Mouse (Mus musculus) kidney, adult 8-10 months (tissue): Measurements from ENCODE around the gene Ptrh2.

ENCODE experiments used
- DNase-seq, 2 experiments: peaks; one replicate each; pipeline ENCODE4 v3.0.0; 2022

Gene Ptrh2

GRCm38 (mm10) chr11:86671041-86671675 is 12.6 kb upstream of the Ptrh2 start:
- DNase-seq = no peak

DNA sequence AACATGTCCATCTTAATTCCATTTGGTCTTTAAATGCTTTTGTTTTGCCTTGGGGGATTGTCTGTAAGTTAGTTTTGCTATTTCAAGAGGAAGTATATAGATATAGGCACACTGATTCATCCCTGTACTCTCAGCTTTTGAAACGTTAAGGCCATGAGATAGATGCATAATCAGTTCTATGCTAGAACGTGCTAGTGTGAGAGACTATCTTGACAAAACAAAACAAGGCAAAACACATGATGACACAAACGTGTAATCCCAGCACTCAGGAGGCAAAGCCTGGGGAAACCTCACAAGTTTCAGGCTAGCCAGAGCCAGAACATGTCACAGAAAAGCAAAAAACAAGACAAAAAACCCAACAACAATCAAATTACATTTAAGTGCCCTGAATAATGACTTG is 11.0 kb upstream of the Ptrh2 start:
- DNase-seq = no peak

DNA sequence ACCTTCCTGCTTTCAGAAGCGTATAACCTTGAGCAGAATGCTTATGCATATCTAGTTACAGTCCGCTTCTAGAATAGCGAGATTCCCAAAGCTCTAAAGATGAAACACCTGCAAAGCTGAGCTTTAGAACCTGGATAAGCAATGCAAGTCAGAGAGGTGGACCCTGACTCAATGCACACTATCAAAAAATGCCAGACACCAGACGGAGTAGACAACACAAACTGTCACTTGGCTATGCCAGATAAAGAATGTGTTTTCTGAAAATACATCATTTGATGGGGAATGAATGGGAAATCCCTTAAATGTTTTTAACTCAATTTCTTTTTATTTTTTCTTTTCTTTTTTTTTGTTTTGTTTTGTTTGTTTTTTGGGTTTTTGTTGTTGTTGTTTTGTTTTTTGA is 8.3 kb upstream of the Ptrh2 start:
- DNase-seq = no peak

- DNase-seq = peak; percentile 60 to 71
Measured at GRCm38 (mm10) chr11:86678957-86679356, 4.8 kb upstream of the Ptrh2 start.

DNA sequence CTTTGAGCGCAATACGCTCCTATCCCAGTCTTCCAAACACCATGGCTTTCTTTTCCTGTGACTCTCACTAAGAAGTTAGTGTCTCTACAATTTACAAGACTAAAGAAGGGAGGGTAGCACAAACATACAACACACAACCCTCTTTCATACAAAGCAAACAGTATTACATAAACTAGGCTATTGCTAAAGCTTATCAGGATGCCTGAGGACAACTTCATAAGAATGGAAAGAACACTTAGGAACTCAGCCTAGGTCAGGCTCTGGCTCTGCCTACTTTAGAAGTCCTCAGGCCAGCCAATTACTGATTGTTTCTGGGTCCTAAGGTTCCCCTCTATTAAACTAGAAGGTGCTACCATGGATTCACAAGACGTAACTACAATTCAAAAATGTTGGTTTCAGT is 3.1 kb upstream of the Ptrh2 start:
- DNase-seq = no peak

GRCm38 (mm10) chr11:86681423-86681822 is 2.4 kb upstream of the Ptrh2 start:
- no peak for DNase-seq

GRCm38 (mm10) chr11:86682861-86683260 is 924 bp upstream of the Ptrh2 start:
- DNase-seq = no peak

DNA sequence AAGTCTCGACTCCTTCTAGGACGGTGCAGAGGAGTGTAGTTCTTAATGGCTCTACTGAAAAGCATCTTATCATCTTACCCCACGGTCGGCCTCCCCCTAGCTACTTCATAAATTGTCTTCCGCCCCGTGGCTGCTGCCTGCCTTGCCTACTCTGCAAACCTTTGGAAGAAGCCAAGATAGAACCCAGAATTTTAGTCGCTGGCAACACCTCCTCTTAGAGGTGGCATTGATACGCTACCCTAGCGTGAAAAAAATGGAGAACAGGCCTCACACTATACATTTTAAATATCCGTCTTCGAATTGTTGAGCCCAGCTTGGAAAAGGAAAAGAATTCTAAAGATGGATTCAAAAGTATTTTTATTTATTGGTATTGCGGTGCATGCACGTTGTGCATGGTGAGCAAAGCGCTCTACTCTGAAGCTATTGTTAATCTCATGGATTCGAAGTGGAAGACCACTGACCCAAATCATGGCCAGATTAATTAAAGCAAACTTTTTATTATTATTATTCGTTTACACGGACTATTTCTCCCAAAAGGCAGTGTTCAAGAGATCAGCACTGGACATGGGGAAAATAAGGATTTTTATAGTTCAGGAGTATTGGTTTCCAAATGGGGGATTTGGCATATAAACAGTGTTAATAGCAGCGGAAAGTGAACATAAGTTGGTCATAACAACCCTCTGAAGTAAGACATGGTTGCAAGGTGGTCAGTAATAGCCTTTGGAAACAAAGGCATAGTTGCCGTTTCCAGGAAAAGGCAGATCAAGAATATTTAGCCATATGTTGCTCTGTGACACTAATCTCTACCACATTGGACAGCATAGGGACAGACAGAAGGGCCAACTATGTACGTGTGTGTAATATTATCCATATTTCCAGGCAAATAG is 584 bp downstream of the Ptrh2 start:
- no peak for DNase-seq

DNA sequence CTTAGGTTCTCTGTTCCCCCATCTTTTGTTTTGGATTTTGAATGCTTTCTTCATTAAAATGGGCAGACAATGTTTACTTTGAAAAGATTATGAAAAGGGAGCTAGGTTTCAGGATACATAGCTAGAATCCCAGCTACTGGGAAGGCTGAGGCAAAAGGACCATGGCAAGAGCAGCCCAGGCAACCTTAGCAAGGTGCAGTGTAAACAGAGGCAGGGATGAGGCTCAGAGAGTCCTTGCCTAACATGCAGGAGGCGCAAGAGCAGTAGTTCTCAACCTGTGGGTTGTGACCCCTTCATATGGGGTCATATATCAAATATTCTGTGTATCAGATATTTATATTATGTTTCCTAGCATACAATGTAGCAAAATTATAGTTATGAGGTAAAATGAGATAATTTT is 1.6 kb downstream of the Ptrh2 start:
- DNase-seq = no peak

GRCm38 (mm10) chr11:86690383-86690782 is 6.6 kb downstream of the Ptrh2 start:
- no peak for DNase-seq

DNA sequence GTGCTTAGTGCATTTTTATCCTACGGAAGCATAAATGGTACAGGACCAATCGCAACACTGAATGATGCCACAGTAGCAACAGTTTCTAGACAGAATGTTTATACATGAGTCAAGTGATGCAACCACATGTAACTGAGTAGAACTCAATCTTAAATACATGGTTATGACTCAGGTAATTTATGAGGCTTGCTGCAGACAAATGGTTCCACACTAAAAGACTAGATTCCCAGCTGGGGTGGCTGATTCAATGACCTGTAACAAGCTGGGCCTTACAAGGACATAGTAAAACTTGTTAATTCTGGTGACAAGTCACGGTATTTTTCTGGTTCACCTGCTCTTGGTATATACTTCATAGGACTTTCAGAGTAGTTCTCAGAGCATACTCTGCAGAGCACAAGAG is 7.7 kb downstream of the Ptrh2 start:
- DNase-seq = no peak

DNA sequence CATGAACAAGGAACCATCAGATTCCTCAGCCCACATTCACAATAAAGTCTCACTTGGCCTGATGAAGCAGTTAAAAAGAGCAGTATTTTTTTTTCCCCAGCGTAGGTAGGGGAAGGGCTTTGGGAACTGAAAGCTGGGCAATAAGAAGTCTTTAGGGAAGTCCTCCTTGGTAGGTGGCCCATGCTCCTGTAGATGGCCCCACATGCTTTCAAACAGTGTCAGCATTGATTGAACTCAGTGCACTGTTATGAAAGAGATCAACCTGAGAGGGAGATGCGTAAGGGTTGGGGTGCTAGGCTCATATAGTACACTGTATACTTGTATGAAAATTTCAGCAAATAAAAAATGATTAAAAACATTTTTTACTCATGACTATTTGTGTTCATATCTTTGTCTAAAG is 8.2 kb downstream of the Ptrh2 start:
- no peak for DNase-seq

DNA sequence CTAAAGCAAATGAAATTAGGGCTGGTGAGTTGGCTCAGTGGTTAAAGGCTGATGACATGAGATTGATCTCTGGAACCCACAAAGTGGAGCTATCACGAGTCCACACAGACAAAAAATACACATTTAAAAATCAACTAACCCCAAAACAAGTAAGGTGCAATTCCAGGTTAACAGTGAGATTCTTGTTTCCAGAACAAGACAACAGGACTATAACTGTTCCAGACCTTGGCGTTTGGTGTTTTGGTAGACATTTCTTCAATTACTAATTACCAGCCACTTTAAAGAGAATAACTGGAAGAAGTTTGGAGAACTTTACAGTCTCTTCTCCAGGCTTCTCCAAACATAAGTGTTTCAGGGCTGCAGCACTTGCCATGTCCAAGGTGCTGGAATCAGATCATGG is 8.8 kb downstream of the Ptrh2 start:
- no peak for DNase-seq

- DNase-seq = no peak
Measured at GRCm38 (mm10) chr11:86695461-86695860, 11.7 kb downstream of the Ptrh2 start.

- no peak for DNase-seq
Measured at GRCm38 (mm10) chr11:86701151-86701550, 17.4 kb downstream of the Ptrh2 start.

GRCm38 (mm10) chr11:86714606-86715005 is 30.8 kb downstream of the Ptrh2 start:
- DNase-seq = no peak

DNA sequence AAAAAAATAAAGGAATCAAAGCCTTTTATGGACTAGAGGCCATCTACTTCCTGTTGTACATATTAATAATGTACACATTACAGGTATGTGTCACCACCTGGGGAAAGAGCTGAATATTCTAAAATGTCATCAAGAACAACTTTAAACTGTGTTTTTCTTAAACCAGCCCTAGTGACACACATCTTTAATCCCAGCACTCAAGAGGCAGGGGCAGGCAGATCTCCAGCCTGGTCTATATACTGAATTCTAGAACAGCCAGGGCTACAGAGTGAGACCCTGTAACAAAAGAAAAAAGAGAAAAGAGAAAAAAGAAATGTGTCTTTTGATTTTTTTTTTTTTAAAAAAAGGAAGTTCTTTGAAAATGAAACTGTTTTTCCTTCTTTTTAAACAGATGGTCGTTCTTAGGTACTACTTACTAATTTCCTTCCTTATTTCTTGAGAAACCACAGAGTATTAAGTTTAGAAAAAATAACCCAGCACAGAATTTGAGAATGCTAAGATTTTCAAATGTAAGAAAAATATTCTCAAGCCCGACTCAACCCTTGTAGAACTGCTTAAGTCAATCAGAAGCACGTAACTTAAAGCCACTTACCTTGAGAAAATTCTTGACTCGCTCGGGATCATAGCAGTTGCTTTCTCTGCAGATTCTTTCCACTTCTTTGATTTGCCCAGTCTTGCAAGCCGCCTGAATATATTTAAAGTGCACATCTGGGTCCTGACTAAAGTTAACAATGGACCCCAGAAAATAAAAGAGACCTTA is 33.7 kb downstream of the Ptrh2 start:
- no peak for DNase-seq

DNA sequence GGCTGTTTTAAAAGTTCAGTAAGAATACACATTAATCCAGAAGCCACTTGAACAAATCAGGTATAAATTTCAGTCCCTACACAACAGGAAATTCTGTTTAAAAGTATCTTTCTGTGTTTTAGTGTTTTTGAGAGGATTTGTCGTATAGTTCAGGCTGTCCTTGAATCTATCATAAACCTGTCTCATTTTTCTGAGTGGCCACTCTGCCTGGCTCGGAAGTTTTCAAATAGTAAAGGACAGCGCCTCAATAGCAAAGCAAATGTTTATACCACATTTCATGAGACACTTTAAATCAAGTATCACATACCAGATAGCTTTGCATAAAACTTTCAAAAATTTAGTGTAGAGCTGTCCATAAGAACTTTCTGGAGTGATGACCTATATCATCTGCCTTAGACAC is 34.6 kb downstream of the Ptrh2 start:
- no peak for DNase-seq

GRCm38 (mm10) chr11:86719390-86719789 is 35.6 kb downstream of the Ptrh2 start:
- no peak for DNase-seq

- DNase-seq = no peak
Measured at GRCm38 (mm10) chr11:86724004-86724403, 40.2 kb downstream of the Ptrh2 start.

DNA sequence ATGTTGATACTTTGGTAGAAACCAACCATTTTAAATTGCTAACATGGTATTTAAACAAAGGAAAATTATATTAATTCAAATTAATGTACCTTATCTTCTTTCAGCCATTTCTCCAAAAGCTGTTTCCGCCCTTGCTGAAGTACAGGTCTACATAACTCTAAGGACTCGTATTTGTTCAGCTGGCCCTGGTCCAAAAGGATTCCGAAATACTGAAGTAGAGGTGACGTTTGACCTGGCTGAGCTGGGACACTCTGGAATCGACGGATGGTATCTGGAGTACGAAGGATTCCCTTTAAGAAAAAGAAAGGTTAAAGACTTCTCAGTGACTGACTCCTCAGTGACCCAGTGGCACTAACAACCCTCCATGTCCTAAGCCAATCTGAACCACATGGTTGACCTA is 41.2 kb downstream of the Ptrh2 start:
- DNase-seq = no peak

DNA sequence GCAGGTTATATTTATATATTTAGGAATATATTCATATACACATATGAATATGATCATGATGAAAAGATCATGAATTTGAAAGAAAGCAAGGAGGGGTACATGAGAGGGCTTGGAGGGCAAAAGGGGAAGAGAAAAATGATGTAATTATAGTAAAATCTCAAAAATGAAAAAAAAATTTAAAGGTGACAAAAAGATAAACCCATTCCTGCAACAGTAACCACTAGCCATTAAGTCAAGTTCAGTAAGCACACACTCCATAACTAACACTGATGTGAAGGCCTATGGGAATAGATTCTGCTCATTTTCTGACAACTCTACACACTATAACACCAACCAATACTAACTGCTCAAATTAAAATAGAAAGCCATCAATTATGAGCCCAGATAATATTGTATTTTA is 41.8 kb downstream of the Ptrh2 start:
- DNase-seq = no peak

DNA sequence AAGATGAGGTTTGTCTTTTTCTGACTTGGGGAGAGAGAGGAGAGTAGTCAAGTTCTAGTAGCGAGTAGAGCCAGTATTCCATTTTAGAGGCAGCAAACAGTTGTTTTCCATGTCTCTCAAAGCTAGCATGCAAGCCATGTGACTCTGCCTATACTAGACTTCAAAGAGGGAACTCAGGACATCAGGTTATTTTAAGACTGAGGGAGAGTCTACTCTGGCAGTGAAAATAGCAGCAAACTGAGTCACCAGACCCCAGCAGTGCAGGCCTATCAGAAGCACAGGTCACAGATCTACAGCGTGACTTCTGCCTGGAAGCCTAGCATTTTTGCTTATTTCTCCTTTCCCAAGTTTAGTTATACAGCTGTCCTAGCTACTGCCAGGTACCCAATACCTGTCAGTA is 47.7 kb downstream of the Ptrh2 start:
- no peak for DNase-seq
